Mouse (Mus musculus) forebrain, embryonic 16.5 days (tissue): ENCODE data around the gene Celf2. TPM values are rescaled to one million over a fixed set of nuclear protein-coding genes. Genes with fewer than 3 reads are reported as not detected.

Source experiments
- ATAC-seq: fragments of 200-750 bp; cut with Nextera tagmentation; 2 replicates; pipeline ENCODE4 v1.8.0; 2017; ENCODE audit warnings: mild to moderate bottlenecking, moderate library complexity
- H3K27ac ChIP-seq: fragments of 300-500 bp; sonication (generic); 2 replicates; pipeline ENCODE4 v1.5.1; 2014; ENCODE audit warnings: low read length, control low read depth
- H3K27me3 ChIP-seq: fragments of 300-500 bp; sonication (generic); replicated peaks from 2 replicates; pipeline ENCODE4 v1.6.1; 2014; ENCODE audit warnings: low read length; ENCODE audit not compliant: control insufficient read depth, insufficient read depth
- H3K36me3 ChIP-seq: fragments of 300-500 bp; sonication (generic); 2 replicates; pipeline ENCODE4 v1.6.1; 2014; ENCODE audit not compliant: control insufficient read depth, insufficient read depth
- H3K4me1 ChIP-seq: fragments of 300-500 bp; sonication (generic); replicated peaks from 2 replicates; pipeline ENCODE4 v1.6.1; 2014; ENCODE audit warnings: low read length; ENCODE audit not compliant: control insufficient read depth, insufficient read depth
- H3K4me2 ChIP-seq: fragments of 300-500 bp; sonication (generic); 2 replicates; pipeline ENCODE4 v1.6.1; 2014; ENCODE audit warnings: mild to moderate bottlenecking, low read length, control low read depth
- H3K4me3 ChIP-seq: fragments of 300-500 bp; sonication (generic); replicated peaks from 2 replicates; pipeline ENCODE4 v1.5.1; 2014; ENCODE audit warnings: mild to moderate bottlenecking, low read length, control low read depth
- H3K9ac ChIP-seq: fragments of 300-500 bp; sonication (generic); replicated peaks from 2 replicates; pipeline ENCODE4 v1.6.1; 2014; ENCODE audit warnings: low read depth, low read length, control low read depth
- H3K9me3 ChIP-seq: fragments of 300-500 bp; sonication (generic); 2 replicates; pipeline ENCODE4 v1.6.1; 2016; ENCODE audit warnings: low read length; ENCODE audit not compliant: control insufficient read depth
- WGBS: fragments of 180-500 bp; shearing (Covaris S2); extraction: QIAGEN DNeasy Blood & Tissue Kit; methylation state at CpG from one replicate; pipeline ENCODE4 v1.1.7; 2014; 5-methylcytosine and 5-hydroxymethylcytosine counted together
- polyA plus RNA-seq: library from polyadenylated mRNA; unstranded; fragments of >200 nt; fragmentation: Nextera tagmentation; extraction: Ambion mirVana; gene quantifications from 2 replicates; pipeline ENCODE4 v1.2.1, GENCODE M21; 2015

The Celf2 gene
- polyA plus RNA-seq, 1 experiment from 2014 or later: 348 TPM

GRCm38 (mm10) chr2:6513176-6513575 lies 996.2 kb downstream of the Celf2 start:
- no peak overlapping the region for H3K9ac ChIP-seq
- WGBS: 60% methylated on average over 7 of the region's 7 CpGs
- no peak overlapping the region for H3K27ac ChIP-seq
- no peak overlapping the region for H3K4me3 ChIP-seq
- 0 out of 2 replicates have a peak, but pooled peaks cover 3% of the 10 kb centered on the region for H3K9me3 ChIP-seq
- H3K4me2 ChIP-seq: no peak overlapping the region
- H3K27me3 ChIP-seq: no peaks in the 10 kb centered on the region
- H3K4me1 ChIP-seq: no peaks in the 10 kb centered on the region
- no peak for ATAC-seq
- no peaks in the 10 kb centered on the region for H3K36me3 ChIP-seq

DNA sequence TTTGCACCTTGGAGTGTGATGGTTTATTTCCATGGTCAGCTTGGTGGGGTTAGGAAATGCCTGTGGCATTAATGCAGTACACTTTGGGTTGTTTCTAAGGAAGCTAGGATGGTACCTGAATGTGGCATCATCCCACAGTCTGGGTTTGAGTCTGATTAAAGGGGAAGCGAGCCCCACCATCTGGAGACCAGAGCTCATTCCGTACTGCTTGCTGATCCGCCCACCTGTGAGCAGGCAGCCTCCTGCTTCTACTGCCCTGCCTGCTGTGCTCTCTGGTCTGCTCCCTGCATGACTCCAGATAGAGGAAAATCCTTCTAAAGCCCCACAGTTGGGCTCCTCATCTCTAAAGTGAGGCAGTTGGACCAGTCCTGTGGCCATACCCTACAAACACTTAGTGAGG lies 1002.3 kb downstream of the Celf2 start:
- Histone ChIP-seq H3K4me3 (no peak overlapping the region), H3K36me3 (no peaks in the 10 kb centered on the region), H3K9ac (no peak overlapping the region), H3K9me3 (0 out of 2 replicates have a peak, but pooled peaks cover 3% of the 10 kb centered on the region), H3K27me3 (no peaks in the 10 kb centered on the region), H3K27ac (no peak overlapping the region), H3K4me2 (no peak overlapping the region), H3K4me1 (peaks cover 7% of the 10 kb centered on the region; the same call in 1 of the 2 replicates)
- ATAC-seq: no peak
- WGBS: 62% methylated on average over 3 of the region's 3 CpGs

- Histone ChIP-seq H3K27me3 (no peaks in the 10 kb centered on the region), H3K9ac (no peak overlapping the region), H3K27ac (no peak overlapping the region), H3K4me2 (no peak overlapping the region), H3K36me3 (no peaks in the 10 kb centered on the region), H3K4me3 (no peak overlapping the region), H3K9me3 (0 out of 2 replicates have a peak, but pooled peaks cover 3% of the 10 kb centered on the region), H3K4me1 (peaks cover 7% of the 10 kb centered on the region; the same call in 1 of the 2 replicates)
- ATAC-seq: peak; percentile 71
- 46% methylated on average over 13 of the region's 13 CpGs for WGBS
These were observed 1003.2 kb downstream of the Celf2 start for GRCm38 (mm10) chr2:6505979-6506811.

DNA sequence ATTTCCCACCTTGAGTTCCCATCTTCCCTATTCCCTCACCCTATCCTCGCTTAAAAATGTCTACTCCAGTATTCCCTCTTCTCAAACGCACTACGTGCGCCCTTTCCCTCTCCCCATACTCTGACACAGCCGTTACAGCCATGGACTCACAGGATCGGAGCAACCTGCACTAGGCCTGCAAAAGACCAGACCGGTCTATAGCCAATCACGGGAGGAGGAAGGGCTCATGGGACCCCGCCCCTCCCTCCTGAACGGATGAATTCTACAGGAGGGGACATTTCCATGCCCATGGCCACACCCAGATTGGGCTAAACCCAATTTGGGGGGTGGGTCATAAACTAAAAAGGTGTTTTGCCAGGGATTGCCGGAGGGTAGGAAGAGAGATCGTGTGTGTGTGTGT lies 1003.8 kb downstream of the Celf2 start:
- Histone ChIP-seq H3K4me3 (no peak overlapping the region), H3K4me1 (peaks cover 10% of the 10 kb centered on the region; the same call in 1 of the 2 replicates), H3K9ac (no peak overlapping the region), H3K4me2 (no peak overlapping the region), H3K36me3 (no peaks in the 10 kb centered on the region), H3K27ac (no peak overlapping the region), H3K9me3 (0 out of 2 replicates have a peak, but pooled peaks cover under 1% of the 10 kb centered on the region), H3K27me3 (no peaks in the 10 kb centered on the region)
- no peak for ATAC-seq
- 85% methylated on average over 12 of the region's 12 CpGs for WGBS

DNA sequence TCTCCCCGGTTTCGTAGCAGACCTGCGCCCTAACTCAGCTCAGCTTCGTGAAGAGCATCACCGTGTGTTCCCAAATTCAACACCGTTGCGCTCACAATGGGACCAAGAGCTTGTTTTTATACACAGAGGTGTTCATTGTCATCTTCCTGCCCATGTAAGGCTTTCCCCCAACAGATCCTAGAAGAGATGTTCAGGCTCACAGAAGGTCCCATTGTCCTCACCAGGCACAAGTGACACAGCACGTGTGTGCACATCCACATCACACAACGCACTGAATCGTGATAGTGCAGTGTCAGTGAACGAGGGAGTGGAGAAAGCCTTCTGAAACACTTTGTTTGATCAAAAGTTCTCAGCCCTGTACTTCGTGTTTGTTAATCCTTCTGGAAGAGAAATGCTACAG lies 1011.3 kb downstream of the Celf2 start:
- Histone ChIP-seq H3K4me3 (no peak overlapping the region), H3K27me3 (no peaks in the 10 kb centered on the region), H3K9ac (no peak overlapping the region), H3K9me3 (no peaks in the 10 kb centered on the region), H3K4me1 (0 out of 2 replicates have a peak, but pooled peaks cover 3% of the 10 kb centered on the region), H3K4me2 (no peak overlapping the region), H3K36me3 (no peaks in the 10 kb centered on the region), H3K27ac (no peak overlapping the region)
- ATAC-seq: no peak
- 70% methylated on average over 12 of the region's 12 CpGs for WGBS

- 77% methylated on average over 5 of the region's 5 CpGs for WGBS
- ATAC-seq: no peak
- H3K36me3 ChIP-seq: no peaks in the 10 kb centered on the region
These were observed 1011.7 kb downstream of the Celf2 start for GRCm38 (mm10) chr2:6497636-6498035.

DNA sequence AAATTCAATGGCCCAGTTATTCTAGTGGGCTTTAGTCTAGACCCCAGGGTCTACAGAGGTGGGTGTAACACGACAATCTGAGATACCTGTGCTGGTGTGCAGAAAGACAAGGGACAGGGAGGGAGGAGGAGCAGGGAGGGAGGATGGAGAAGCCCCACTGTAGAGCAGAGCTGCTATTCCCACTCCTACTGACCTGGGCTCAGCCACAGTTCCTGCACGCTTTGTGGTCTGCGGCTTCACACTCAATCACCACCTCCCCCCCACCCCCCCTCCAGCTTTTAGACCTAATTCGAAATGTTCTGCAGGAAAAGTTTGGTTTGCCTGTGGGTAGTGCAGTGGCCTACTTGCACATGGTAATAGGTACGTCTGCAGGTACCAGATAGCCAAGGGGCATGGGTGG lies 1015.5 kb downstream of the Celf2 start:
- H3K27me3 ChIP-seq: no peaks in the 10 kb centered on the region
- WGBS: 84% methylated on average over 5 of the region's 5 CpGs
- no peak overlapping the region for H3K27ac ChIP-seq
- H3K9me3 ChIP-seq: no peaks in the 10 kb centered on the region
- ATAC-seq: no peak
- H3K4me3 ChIP-seq: no peak overlapping the region
- H3K4me1 ChIP-seq: no peaks in the 10 kb centered on the region
- no peaks in the 10 kb centered on the region for H3K36me3 ChIP-seq
- H3K4me2 ChIP-seq: no peak overlapping the region
- no peak overlapping the region for H3K9ac ChIP-seq

More at GRCm38 (mm10) chr2:6497636-6498035, 1011.7 kb downstream of the Celf2 start:
- H3K27me3 ChIP-seq: no peaks in the 10 kb centered on the region
- no peak overlapping the region for H3K4me2 ChIP-seq
- H3K9me3 ChIP-seq: no peaks in the 10 kb centered on the region
- no peak overlapping the region for H3K4me3 ChIP-seq
- 0 out of 2 replicates have a peak, but pooled peaks cover 3% of the 10 kb centered on the region for H3K4me1 ChIP-seq
- no peak overlapping the region for H3K27ac ChIP-seq
- no peak overlapping the region for H3K9ac ChIP-seq

GRCm38 (mm10) chr2:6490870-6491269 lies 1018.5 kb downstream of the Celf2 start:
- H3K4me1 ChIP-seq: peaks cover 6% of the 10 kb centered on the region; the same call in 1 of the 2 replicates
- H3K9ac ChIP-seq: no peak overlapping the region
- ATAC-seq: no peak
- no peaks in the 10 kb centered on the region for H3K27me3 ChIP-seq
- no peak overlapping the region for H3K4me2 ChIP-seq
- H3K9me3 ChIP-seq: no peaks in the 10 kb centered on the region
- no peak overlapping the region for H3K27ac ChIP-seq
- WGBS: 83% methylated on average over 4 of the region's 4 CpGs
- no peaks in the 10 kb centered on the region for H3K36me3 ChIP-seq
- no peak overlapping the region for H3K4me3 ChIP-seq

DNA sequence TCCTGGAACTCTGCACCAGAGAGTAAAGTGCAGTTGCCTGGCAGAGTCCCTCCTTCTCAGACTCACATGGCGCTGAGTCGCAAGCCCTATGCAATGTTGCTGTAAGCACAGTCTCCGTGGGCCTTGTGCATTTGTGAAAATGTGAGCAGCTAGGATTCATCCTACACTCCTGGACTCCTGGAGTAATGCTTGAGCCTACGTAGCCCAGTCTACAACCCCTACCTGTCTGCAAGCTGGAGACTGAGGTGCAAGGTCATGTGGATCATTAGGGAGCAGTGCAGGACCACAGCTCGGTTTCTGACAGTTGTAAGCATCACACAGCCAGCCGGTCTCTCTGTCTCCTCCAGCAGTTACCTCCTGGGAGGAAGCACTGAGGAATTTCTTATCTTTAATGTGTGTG lies 1019.3 kb downstream of the Celf2 start:
- WGBS: 90% methylated on average over 6 of the region's 6 CpGs
- no peak for ATAC-seq

More for the DNA sequence above, 1019.3 kb downstream of the Celf2 start:
- peaks cover 6% of the 10 kb centered on the region; the same call in 1 of the 2 replicates for H3K4me1 ChIP-seq
- H3K36me3 ChIP-seq: no peaks in the 10 kb centered on the region
- no peak overlapping the region for H3K27ac ChIP-seq
- H3K9me3 ChIP-seq: no peaks in the 10 kb centered on the region
- H3K27me3 ChIP-seq: no peaks in the 10 kb centered on the region
- no peak overlapping the region for H3K4me3 ChIP-seq
- H3K9ac ChIP-seq: no peak overlapping the region
- H3K4me2 ChIP-seq: no peak overlapping the region
